Mouse (Mus musculus): ENCODE results near the gene Fat1. TPM values are rescaled to one million over a fixed set of nuclear protein-coding genes. Genes with fewer than 3 reads are reported as not detected.

Fat1 gene
- polyA plus RNA-seq, 1 experiment from 2014 or later, result 20.5 TPM

GRCm38 (mm10) chr8:45019241-45019640 lies 84.0 kb downstream of the Fat1 start:
- Histone ChIP-seq H3K36me3 (replicated peaks) (peaks cover 99% of the 10 kb centered on the region), H3K4me3 (no peak overlapping the region), H3K4me1 (no peaks in the 10 kb centered on the region), H3K27ac (no peak overlapping the region), H3K27me3 (ENCODE audit: poor library complexity, severe bottlenecking) (no peaks in the 10 kb centered on the region), H3K9me3 (peaks cover 10% of the 10 kb centered on the region)
- 82% methylated on average over 5 of the region's 5 CpGs for whole genome bisulfite sequencing
- DNase-seq (ENCODE audit: extremely low spot score, low spot score), result no peak

- Histone ChIP-seq H3K4me1 (no peaks in the 10 kb centered on the region), H3K36me3 (replicated peaks) (peaks cover 99% of the 10 kb centered on the region), H3K27me3 (ENCODE audit: poor library complexity, severe bottlenecking) (no peaks in the 10 kb centered on the region), H3K9me3 (peaks cover 21% of the 10 kb centered on the region), H3K4me3 (no peak overlapping the region), H3K27ac (no peak overlapping the region)
- WGBS, result 95% methylated on average over 5 of the region's 5 CpGs
- DNase-seq (ENCODE audit: extremely low spot score, low spot score), result no peak
These were observed 85.9 kb downstream of the Fat1 start for GRCm38 (mm10) chr8:45021171-45021570.

- Histone ChIP-seq H3K4me3 (no peak overlapping the region), H3K27ac (no peak overlapping the region), H3K27me3 (ENCODE audit: poor library complexity, severe bottlenecking) (no peaks in the 10 kb centered on the region), H3K36me3 (replicated peaks) (peaks cover 99% of the 10 kb centered on the region), H3K9me3 (peaks cover 21% of the 10 kb centered on the region), H3K4me1 (no peaks in the 10 kb centered on the region)
- WGBS, result 96% methylated on average over 21 of the region's 21 CpGs
- DNase-seq (ENCODE audit: extremely low spot score, low spot score), result no peak
These were observed 86.8 kb downstream of the Fat1 start for GRCm38 (mm10) chr8:45021911-45022665.

GRCm38 (mm10) chr8:45028081-45028497 lies 92.8 kb downstream of the Fat1 start:
- 85% methylated on average over 6 of the region's 6 CpGs for WGBS

GRCm38 (mm10) chr8:45038350-45038749 lies 103.1 kb downstream of the Fat1 start:
- H3K4me3 ChIP-seq, result no peak overlapping the region
- no peaks in the 10 kb centered on the region for H3K27me3 ChIP-seq (ENCODE audit: poor library complexity, severe bottlenecking)
- no peak for DNase-seq (ENCODE audit: extremely low spot score, low spot score)
- no peak overlapping the region for H3K27ac ChIP-seq
- 82% methylated on average over 15 of the region's 15 CpGs for WGBS
- no peaks in the 10 kb centered on the region for H3K4me1 ChIP-seq
- H3K36me3 ChIP-seq (replicated peaks), result peaks cover 100% of the 10 kb centered on the region
- peaks cover 3% of the 10 kb centered on the region; the same call in 1 of the 2 replicates for H3K9me3 ChIP-seq

More at GRCm38 (mm10) chr8:45028081-45028497, 92.8 kb downstream of the Fat1 start:
- Histone ChIP-seq H3K4me1 (no peaks in the 10 kb centered on the region), H3K4me3 (no peak overlapping the region), H3K9me3 (peaks cover 21% of the 10 kb centered on the region), H3K27me3 (ENCODE audit: poor library complexity, severe bottlenecking) (no peaks in the 10 kb centered on the region), H3K27ac (no peak overlapping the region), H3K36me3 (replicated peaks) (peaks cover 98% of the 10 kb centered on the region)
- DNase-seq (ENCODE audit: extremely low spot score, low spot score), result no peak

- Histone ChIP-seq H3K9me3 (peaks cover 3% of the 10 kb centered on the region; the same call in 1 of the 2 replicates), H3K36me3 (replicated peaks) (peaks cover 100% of the 10 kb centered on the region), H3K27ac (no peak overlapping the region), H3K4me3 (no peak overlapping the region), H3K27me3 (ENCODE audit: poor library complexity, severe bottlenecking) (no peaks in the 10 kb centered on the region), H3K4me1 (no peaks in the 10 kb centered on the region)
- no peak for DNase-seq (ENCODE audit: extremely low spot score, low spot score)
- WGBS, result 96% methylated on average over 26 of the region's 26 CpGs
These were observed 108.9 kb downstream of the Fat1 start for GRCm38 (mm10) chr8:45044160-45044559.

GRCm38 (mm10) chr8:45050451-45050850 lies 115.2 kb downstream of the Fat1 start:
- Histone ChIP-seq H3K27me3 (ENCODE audit: poor library complexity, severe bottlenecking) (no peaks in the 10 kb centered on the region), H3K36me3 (replicated peaks) (peaks cover 98% of the 10 kb centered on the region), H3K9me3 (peaks cover 2% of the 10 kb centered on the region; the same call in 1 of the 2 replicates), H3K4me3 (no peak overlapping the region), H3K27ac (no peak overlapping the region), H3K4me1 (no peaks in the 10 kb centered on the region)
- 93% methylated on average over 8 of the region's 8 CpGs for WGBS
- no peak for DNase-seq (ENCODE audit: extremely low spot score, low spot score)

GRCm38 (mm10) chr8:45051236-45051635 lies 116.0 kb downstream of the Fat1 start:
- no peak for DNase-seq (ENCODE audit: extremely low spot score, low spot score)
- H3K4me1 ChIP-seq, result no peaks in the 10 kb centered on the region
- no peak overlapping the region for H3K27ac ChIP-seq
- H3K4me3 ChIP-seq, result no peak overlapping the region
- WGBS, result 97% methylated on average over 30 of the region's 30 CpGs
- no peaks in the 10 kb centered on the region for H3K27me3 ChIP-seq (ENCODE audit: poor library complexity, severe bottlenecking)
- H3K36me3 ChIP-seq (replicated peaks), result peaks cover 97% of the 10 kb centered on the region
- peaks cover 5% of the 10 kb centered on the region; the same call in 1 of the 2 replicates for H3K9me3 ChIP-seq

- WGBS, result 83% methylated on average over 1 of the region's 1 CpGs
- DNase-seq (ENCODE audit: extremely low spot score, low spot score), result no peak
- Histone ChIP-seq H3K27me3 (ENCODE audit: poor library complexity, severe bottlenecking) (no peaks in the 10 kb centered on the region), H3K36me3 (replicated peaks) (peaks cover 87% of the 10 kb centered on the region), H3K9me3 (peaks cover 5% of the 10 kb centered on the region; the same call in 1 of the 2 replicates), H3K4me3 (no peak overlapping the region), H3K27ac (no peak overlapping the region), H3K4me1 (no peaks in the 10 kb centered on the region)
These were observed 117.0 kb downstream of the Fat1 start for GRCm38 (mm10) chr8:45052205-45052604.

GRCm38 (mm10) chr8:45052618-45053017 lies 117.4 kb downstream of the Fat1 start:
- H3K36me3 ChIP-seq (replicated peaks), result peaks cover 83% of the 10 kb centered on the region
- no peaks in the 10 kb centered on the region for H3K27me3 ChIP-seq (ENCODE audit: poor library complexity, severe bottlenecking)
- H3K27ac ChIP-seq, result no peak overlapping the region
- H3K9me3 ChIP-seq, result peaks cover 5% of the 10 kb centered on the region; the same call in 1 of the 2 replicates
- H3K4me1 ChIP-seq, result no peaks in the 10 kb centered on the region
- no peak for DNase-seq (ENCODE audit: extremely low spot score, low spot score)
- no peak overlapping the region for H3K4me3 ChIP-seq
- 96% methylated on average over 9 of the region's 9 CpGs for WGBS

GRCm38 (mm10) chr8:45055500-45055899 lies 120.3 kb downstream of the Fat1 start:
- peaks cover 65% of the 10 kb centered on the region for H3K36me3 ChIP-seq (replicated peaks)
- DNase-seq (ENCODE audit: extremely low spot score, low spot score), result no peak
- WGBS, result 96% methylated on average over 3 of the region's 3 CpGs
- no peaks in the 10 kb centered on the region for H3K27me3 ChIP-seq (ENCODE audit: poor library complexity, severe bottlenecking)
- H3K4me3 ChIP-seq, result no peak overlapping the region
- H3K27ac ChIP-seq, result no peak overlapping the region
- H3K4me1 ChIP-seq, result no peaks in the 10 kb centered on the region
- H3K9me3 ChIP-seq, result peaks cover 5% of the 10 kb centered on the region; the same call in 1 of the 2 replicates

- no peak for DNase-seq (ENCODE audit: extremely low spot score, low spot score)
- no peak overlapping the region for H3K27ac ChIP-seq
- H3K4me3 ChIP-seq, result no peak overlapping the region
- H3K27me3 ChIP-seq (ENCODE audit: poor library complexity, severe bottlenecking), result no peaks in the 10 kb centered on the region
- H3K36me3 ChIP-seq (replicated peaks), result peaks cover 52% of the 10 kb centered on the region
- WGBS, result 38% methylated on average over 3 of the region's 3 CpGs
- H3K4me1 ChIP-seq, result no peaks in the 10 kb centered on the region
- H3K9me3 ChIP-seq, result peaks cover 5% of the 10 kb centered on the region; the same call in 1 of the 2 replicates
These were observed 121.6 kb downstream of the Fat1 start for GRCm38 (mm10) chr8:45056810-45057209.

GRCm38 (mm10) chr8:45060083-45060482 lies 124.8 kb downstream of the Fat1 start:
- DNase-seq (ENCODE audit: extremely low spot score, low spot score), result no peak
- H3K9me3 ChIP-seq, result peaks cover 5% of the 10 kb centered on the region; the same call in 1 of the 2 replicates
- peaks cover 19% of the 10 kb centered on the region for H3K4me1 ChIP-seq
- no peaks in the 10 kb centered on the region for H3K27me3 ChIP-seq (ENCODE audit: poor library complexity, severe bottlenecking)
- H3K36me3 ChIP-seq (replicated peaks), result peaks cover 19% of the 10 kb centered on the region
- H3K27ac ChIP-seq, result no peak overlapping the region
- no peak overlapping the region for H3K4me3 ChIP-seq
- 89% methylated on average over 2 of the region's 2 CpGs for WGBS

All from forebrain, embryonic 10.5 days (tissue).